Mouse (Mus musculus) hindbrain, embryonic 15.5 days (tissue): ENCODE data around the gene Grik5. TPM values are rescaled to one million over a fixed set of nuclear protein-coding genes. Genes with fewer than 3 reads are reported as not detected.

Experiments used
- ATAC-seq: fragments of 200-750 bp; cut with Nextera tagmentation; 2 replicates; pipeline ENCODE4 v1.8.0; 2017; ENCODE audit warnings: low read depth, moderate number of reproducible peaks, moderate TSS enrichment; ENCODE audit not compliant: low FRiP score
- H3K27ac ChIP-seq: fragments of 300-500 bp; sonication (generic); replicated peaks from 2 replicates; pipeline ENCODE4 v1.5.1; 2015; ENCODE audit warnings: mild to moderate bottlenecking, inconsistent platforms
- H3K27me3 ChIP-seq: fragments of 300-500 bp; sonication (generic); 2 replicates; pipeline ENCODE4 v1.6.1; 2015; ENCODE audit warnings: control low read depth, inconsistent platforms
- H3K36me3 ChIP-seq: fragments of 300-500 bp; sonication (generic); 2 replicates; pipeline ENCODE4 v1.6.1; 2015; ENCODE audit warnings: control low read depth, inconsistent platforms
- H3K4me1 ChIP-seq: fragments of 300-500 bp; sonication (generic); replicated peaks from 2 replicates; pipeline ENCODE4 v1.6.1; 2015; ENCODE audit warnings: control low read depth, inconsistent platforms
- H3K4me2 ChIP-seq: fragments of 300-500 bp; sonication (generic); 2 replicates; pipeline ENCODE4 v1.6.1; 2015; ENCODE audit warnings: moderate library complexity, mild to moderate bottlenecking, inconsistent platforms
- H3K4me3 ChIP-seq: fragments of 300-500 bp; sonication (generic); 2 replicates; pipeline ENCODE4 v1.5.1; 2015; ENCODE audit warnings: mild to moderate bottlenecking, inconsistent platforms
- H3K9ac ChIP-seq: fragments of 300-500 bp; sonication (generic); 2 replicates; pipeline ENCODE4 v1.6.1; 2015; ENCODE audit warnings: inconsistent platforms
- H3K9me3 ChIP-seq: fragments of 300-500 bp; sonication (generic); 2 replicates; pipeline ENCODE4 v1.6.1; 2016; ENCODE audit warnings: control low read depth, inconsistent platforms
- WGBS: fragments of 180-500 bp; shearing (Covaris S2); methylation state at CpG from one replicate; pipeline ENCODE4 v1.1.7; 2015; 5-methylcytosine and 5-hydroxymethylcytosine counted together
- polyA plus RNA-seq: library from polyadenylated mRNA; unstranded; fragments of >200 nt; fragmentation: Nextera tagmentation; extraction: Ambion mirVana; gene quantifications from 2 replicates; pipeline ENCODE4 v1.2.1, GENCODE M21; 2015

Grik5 gene
- polyA plus RNA-seq: 18.3 and 18.5 TPM in 2 replicates

DNA sequence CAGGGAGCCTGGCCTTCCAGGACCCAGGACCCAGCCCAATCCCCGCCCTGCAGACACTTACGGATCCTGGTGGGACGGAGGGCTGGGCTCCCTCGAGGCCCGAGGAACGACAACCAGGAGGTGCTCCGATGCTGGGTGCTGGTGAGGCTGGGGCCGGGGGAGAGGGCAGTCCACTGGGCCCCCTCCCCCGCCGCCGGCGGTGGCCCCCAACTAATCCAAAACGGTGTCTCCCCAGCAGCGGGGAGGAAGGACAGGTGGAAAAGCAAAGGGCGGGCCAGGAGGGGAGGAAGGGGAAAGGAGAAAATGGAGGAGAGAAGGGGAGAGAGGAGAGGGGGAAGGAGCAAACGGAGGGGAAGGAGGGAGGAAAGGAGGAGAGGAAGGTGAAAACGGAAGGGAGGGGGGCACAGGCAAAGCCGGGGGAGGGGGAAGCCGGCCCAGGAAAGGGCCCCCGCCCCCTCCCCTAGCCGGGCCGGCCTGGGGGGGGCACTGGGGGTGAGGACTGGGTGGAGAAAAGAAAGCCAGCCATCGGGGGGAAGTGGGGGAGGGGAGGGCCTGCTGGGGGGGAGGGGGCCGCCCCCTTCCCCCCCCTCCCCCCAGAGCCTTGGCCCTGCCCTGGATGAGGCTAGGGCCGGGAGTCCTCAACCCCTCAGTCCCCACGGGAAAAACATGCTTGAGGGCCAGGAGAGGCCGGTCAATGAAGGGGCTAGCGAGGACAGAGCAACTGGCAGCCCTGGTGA is at the start of gene Grik5, which contains the start of gene Zfp574:
TSS of gene Grik5 (minus strand) at position 368 of the 737 bp plus-strand sequence.
TSS of gene Zfp574 (plus strand) at position 589 of the 737 bp plus-strand sequence.
- Histone ChIP-seq H3K27me3 (no peaks in the 10 kb centered on the region), H3K36me3 (peaks cover 10% of the 10 kb centered on the region), H3K27ac (peak within 1 kb of the TSS; percentile 92), H3K9ac (peak within 1 kb of the TSS; percentile 92), H3K4me2 (peak within 1 kb of the TSS; percentile 87), H3K4me3 (peak within 1 kb of the TSS; percentile 87), H3K4me1 (peaks cover 54% of the 10 kb centered on the region), H3K9me3 (no peaks in the 10 kb centered on the region)
- no peak for ATAC-seq
- 1% methylated on average over 24 of the region's 28 CpGs for WGBS

DNA sequence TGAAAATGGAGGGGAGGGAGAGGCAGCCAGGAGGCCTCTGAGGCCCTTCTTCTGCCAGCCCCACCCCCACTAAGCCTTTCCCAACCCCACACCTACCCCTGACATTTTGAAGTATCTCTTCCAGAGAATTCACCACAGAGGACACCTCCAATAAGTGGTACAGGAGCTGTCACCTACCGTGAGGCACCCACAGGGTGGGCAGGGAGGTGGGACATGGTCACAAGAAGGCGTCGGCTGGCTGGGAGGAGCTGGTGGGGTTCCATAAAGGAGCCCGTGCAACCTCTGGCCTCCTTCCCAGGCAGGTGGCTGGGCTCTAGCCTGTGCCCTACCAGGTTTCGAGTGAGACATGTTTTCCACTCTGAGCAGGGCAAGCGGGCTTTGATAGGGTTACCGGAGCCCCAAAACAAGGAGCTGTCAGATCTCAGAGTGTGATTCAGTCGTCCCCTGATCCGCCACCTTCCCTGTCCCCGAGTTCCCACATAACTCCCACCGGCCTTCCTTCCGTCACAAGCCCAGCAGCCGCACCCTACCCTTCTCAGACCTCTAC is 49.2 kb upstream of the Grik5 start:
- H3K9ac ChIP-seq: no peak overlapping the region
- 78% methylated on average over 13 of the region's 13 CpGs for WGBS
- H3K9me3 ChIP-seq: no peaks in the 10 kb centered on the region
- no peak overlapping the region for H3K27ac ChIP-seq
- no peaks in the 10 kb centered on the region for H3K27me3 ChIP-seq
- H3K36me3 ChIP-seq: no peaks in the 10 kb centered on the region
- H3K4me1 ChIP-seq: no peaks in the 10 kb centered on the region
- no peak overlapping the region for H3K4me2 ChIP-seq
- ATAC-seq: no peak
- H3K4me3 ChIP-seq: no peak overlapping the region

DNA sequence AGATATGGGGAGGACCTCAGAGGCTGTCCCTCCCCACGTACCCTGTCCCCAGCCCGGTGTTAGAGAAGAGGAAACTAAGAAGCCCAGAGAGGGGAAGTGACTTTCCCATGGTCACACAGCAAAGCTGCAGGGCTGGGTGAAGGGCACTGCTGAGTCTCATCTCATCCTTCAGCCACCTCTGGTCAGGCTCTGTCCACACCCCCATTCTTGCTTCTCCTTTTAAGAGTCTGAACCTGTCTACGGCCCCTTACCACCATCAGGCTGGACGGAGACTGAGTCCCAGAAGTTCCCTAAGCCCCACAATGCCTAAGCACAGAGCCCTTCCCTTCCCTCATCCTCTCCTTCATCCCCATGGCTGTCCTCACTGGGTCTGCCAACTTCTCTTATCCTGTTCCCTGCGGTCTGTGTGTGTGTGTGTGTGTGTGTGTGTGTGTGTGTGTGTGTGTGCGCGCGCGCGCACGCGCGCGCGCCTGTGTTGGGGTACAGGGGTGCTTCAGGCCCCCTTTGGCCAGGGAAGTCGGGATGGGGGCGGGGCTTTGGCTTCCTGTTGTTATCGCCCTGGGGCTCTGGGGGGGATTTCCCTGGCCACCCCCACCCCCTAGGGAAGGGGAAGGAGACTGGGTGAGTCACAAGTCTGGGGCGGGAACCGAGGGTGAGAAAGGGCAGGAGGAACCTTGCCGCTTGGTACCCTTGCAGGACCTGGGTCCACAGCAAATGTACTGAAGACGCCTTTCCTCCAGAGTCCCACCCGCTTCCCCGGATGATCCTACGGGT is 48.1 kb upstream of the Grik5 start:
- H3K4me1 ChIP-seq: no peaks in the 10 kb centered on the region
- peaks cover 3% of the 10 kb centered on the region for H3K36me3 ChIP-seq
- no peaks in the 10 kb centered on the region for H3K9me3 ChIP-seq
- 78% methylated on average over 17 of the region's 25 CpGs for WGBS
- no peak overlapping the region for H3K4me2 ChIP-seq
- no peak overlapping the region for H3K9ac ChIP-seq
- H3K27me3 ChIP-seq: no peaks in the 10 kb centered on the region
- ATAC-seq: no peak
- H3K27ac ChIP-seq: no peak overlapping the region
- no peak overlapping the region for H3K4me3 ChIP-seq

DNA sequence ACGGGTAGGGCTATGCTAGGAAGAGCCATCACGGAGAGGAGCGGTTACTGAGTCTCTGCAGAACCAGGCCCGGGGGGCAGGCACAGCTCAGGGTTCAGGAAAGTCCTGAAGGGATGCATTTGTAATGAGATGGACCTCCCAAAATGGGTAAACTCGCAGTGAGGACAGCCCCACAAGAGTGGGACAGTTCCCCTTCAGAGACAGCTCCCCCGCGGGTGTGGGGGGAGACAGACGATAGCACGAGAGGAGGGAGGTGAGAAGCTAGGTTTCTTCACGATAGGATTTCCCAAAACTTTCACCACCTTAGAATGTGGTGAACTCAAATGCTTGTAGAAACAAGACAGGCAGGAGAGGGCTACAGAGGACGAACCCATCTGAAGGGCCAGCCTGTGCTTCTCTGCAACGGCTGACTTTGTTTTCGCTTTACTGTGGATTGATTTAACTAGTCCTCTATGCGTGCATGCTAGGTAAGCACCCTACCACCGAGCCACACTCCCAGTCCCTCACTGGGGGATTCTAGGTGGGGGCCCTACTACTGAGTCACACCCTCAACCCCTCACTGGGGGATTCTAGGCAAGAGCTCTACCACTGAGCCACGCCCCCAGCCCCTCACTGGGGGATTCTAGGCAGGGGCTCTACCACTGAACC is 40.9 kb upstream of the Grik5 start:
- Histone ChIP-seq H3K9me3 (no peaks in the 10 kb centered on the region), H3K27me3 (no peaks in the 10 kb centered on the region), H3K36me3 (peaks cover 7% of the 10 kb centered on the region), H3K27ac (no peak overlapping the region), H3K4me2 (no peak overlapping the region), H3K9ac (no peak overlapping the region), H3K4me1 (no peaks in the 10 kb centered on the region), H3K4me3 (no peak overlapping the region)
- ATAC-seq: no peak
- 90% methylated on average over 16 of the region's 16 CpGs for WGBS

DNA sequence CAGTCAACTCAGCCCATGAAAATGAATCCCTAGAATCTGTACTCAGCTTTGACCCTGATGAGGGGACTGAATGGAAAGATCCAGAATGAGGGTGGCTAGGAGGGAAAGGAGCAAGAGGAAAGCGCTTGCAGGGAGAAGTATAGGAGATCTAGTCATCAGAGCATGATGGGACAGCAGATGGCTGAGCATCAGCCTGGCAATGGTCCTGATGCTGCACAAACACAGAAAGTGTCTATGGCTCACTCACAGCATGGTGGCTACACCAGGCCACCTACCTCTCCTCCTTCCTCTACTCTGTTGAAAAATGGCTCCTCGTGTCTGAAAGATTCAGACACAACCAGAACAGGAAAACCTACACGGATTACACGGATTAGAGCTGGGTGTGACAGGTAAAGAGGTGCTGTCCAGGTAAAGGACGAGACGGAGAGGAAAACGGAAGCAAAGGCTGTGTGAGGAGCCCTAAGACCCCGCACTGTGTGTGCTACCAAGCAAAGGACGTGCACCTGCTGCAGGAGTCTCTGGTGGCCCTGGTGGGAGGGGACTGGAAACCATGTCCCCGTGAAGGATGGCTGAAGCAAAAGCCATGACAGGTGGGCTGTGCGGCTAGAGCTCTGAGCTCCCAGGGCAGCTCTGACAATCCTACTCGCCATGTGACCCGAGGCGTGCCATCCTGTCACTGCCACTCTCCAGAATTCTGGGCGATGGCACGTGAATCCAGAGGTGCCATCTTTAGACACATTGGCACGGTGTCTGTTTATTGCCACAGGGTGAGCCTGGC is 40.2 kb upstream of the Grik5 start:
- no peak overlapping the region for H3K4me2 ChIP-seq
- 80% methylated on average over 17 of the region's 17 CpGs for WGBS
- no peak overlapping the region for H3K27ac ChIP-seq
- H3K9ac ChIP-seq: no peak overlapping the region
- H3K4me3 ChIP-seq: no peak overlapping the region
- ATAC-seq: peak; percentile 48; the same call in 1 of the 2 replicates
- H3K4me1 ChIP-seq: no peaks in the 10 kb centered on the region
- H3K36me3 ChIP-seq: peaks cover 7% of the 10 kb centered on the region
- H3K9me3 ChIP-seq: no peaks in the 10 kb centered on the region
- H3K27me3 ChIP-seq: no peaks in the 10 kb centered on the region

DNA sequence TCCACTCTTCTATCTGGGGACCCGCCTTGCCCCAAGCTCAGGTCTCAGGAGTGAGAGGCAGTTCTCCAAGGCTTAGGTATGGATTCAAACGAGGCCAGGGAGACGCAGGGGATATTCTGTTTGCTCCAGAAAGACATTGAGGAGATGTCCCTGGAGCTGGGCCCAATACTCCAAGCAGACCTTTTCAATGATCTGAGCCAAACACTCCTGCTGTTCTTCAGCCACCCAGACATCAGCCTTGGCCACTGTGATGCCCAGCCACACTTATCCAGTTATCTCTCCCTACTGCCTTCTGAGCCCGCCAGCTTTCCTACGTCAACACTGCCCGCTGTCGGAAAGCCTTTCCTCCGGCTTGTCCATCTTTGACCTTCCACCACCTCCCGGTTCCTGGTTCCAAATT is 38.2 kb upstream of the Grik5 start:
- H3K27me3 ChIP-seq: no peaks in the 10 kb centered on the region
- H3K27ac ChIP-seq: no peak overlapping the region
- 91% methylated on average over 9 of the region's 9 CpGs for WGBS
- no peak overlapping the region for H3K4me2 ChIP-seq
- H3K36me3 ChIP-seq: peaks cover 5% of the 10 kb centered on the region
- no peaks in the 10 kb centered on the region for H3K9me3 ChIP-seq
- no peak overlapping the region for H3K9ac ChIP-seq
- H3K4me1 ChIP-seq: no peaks in the 10 kb centered on the region; the same call in 1 of the 2 replicates
- no peak overlapping the region for H3K4me3 ChIP-seq
- no peak for ATAC-seq

DNA sequence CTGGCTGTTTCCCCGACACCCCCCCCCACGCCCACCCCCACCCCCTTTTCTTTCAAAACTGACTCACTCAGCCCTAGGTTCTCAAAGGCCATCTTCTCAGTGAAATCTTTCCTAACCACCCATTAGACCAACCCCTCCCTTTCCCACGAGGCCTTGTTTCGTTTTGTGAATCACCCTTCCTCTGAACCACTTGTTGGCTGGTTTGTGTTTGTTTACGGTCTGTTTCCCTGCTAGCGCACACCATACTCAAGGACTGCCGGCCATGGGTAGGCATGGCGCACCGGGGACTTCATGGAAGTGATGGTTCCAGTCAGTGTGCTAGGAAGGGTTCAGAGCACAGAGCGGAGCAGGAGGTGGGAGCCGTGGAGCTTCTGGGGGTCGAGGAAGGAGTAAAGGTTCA is 37.2 kb upstream of the Grik5 start:
- no peaks in the 10 kb centered on the region for H3K27me3 ChIP-seq
- H3K9ac ChIP-seq: no peak overlapping the region
- ATAC-seq: no peak
- WGBS: 83% methylated on average over 12 of the region's 12 CpGs
- H3K4me3 ChIP-seq: no peak overlapping the region
- H3K4me2 ChIP-seq: no peak overlapping the region
- H3K4me1 ChIP-seq: no peaks in the 10 kb centered on the region; the same call in 1 of the 2 replicates
- no peak overlapping the region for H3K27ac ChIP-seq
- no peaks in the 10 kb centered on the region for H3K9me3 ChIP-seq
- no peaks in the 10 kb centered on the region for H3K36me3 ChIP-seq

DNA sequence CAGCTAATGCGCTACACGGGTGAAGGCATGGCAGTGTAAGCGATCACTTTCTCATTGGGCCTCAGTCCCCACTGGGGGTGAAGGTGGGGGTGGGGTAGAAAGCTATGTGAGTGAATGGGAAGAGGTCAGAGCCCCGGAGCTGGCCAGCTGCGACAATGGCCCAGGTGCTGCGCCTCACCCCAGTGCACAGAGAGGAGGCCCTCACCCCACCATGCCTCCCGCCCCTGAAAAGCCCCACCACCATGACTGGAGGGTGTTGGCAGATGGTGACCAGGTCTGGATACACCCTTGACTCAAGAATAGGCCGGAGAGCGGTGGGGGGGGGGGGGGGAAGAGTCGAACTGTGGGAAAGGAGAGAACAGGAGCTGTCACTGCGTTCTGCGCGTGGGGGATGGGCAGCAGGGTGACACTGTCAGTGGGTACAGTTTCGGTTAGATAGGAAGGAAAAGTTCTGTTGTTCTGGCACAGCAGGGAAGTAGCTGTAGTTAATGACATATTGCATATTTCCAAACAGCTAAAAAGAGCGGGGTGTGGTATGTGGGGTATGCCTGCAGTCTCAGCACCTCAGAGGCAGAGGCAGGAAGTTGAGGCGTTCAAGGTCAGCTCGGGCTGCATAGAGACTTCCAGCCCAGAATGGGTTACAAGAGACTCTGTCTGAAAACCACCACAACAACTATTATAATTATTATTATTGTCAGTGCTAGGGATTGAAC is 34.8 kb upstream of the Grik5 start:
- Histone ChIP-seq H3K4me1 (no peaks in the 10 kb centered on the region; the same call in 1 of the 2 replicates), H3K9ac (no peak overlapping the region), H3K4me3 (no peak overlapping the region), H3K27me3 (no peaks in the 10 kb centered on the region), H3K9me3 (no peaks in the 10 kb centered on the region), H3K27ac (no peak overlapping the region), H3K36me3 (no peaks in the 10 kb centered on the region), H3K4me2 (no peak overlapping the region)
- WGBS: 40% methylated on average over 17 of the region's 17 CpGs
- no peak for ATAC-seq

DNA sequence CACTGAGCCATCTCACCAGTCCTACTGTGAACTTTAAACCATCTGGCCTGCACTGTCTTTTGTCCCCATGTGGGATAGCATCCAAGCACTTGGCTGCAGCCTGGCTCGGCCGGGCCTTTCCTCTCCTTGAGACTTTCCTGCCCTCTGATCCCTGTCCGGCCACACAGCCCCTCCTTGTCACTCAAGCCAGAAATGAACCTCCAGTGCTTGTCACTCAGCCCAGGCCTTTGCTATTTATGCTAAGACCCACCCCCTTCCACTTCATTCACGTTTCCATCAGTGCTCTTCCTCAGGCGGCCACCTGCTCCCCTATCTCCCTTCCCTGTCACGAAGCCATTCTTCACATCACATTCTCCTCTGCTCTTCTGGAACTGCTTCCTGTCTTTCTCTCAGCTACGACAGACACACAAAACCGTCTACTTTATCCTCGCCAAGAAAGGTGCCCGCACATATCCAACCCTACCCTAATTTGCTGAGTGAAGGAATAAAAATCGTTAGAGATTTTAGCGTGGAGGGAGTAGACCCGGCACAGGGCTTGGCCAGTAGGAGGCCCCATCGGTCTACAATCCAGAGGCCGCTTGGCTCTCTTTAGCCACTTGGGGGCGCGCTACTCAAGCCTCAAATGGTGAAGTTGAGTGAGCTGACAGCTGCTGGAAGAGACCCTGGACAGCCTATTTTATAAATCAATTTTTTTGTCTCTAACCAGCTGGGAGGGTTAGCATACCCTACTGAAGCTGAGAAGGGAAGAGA is 33.4 kb upstream of the Grik5 start:
- peak; percentile 39; the same call in 1 of the 2 replicates for ATAC-seq
- Histone ChIP-seq H3K9ac (no peak overlapping the region), H3K9me3 (no peaks in the 10 kb centered on the region), H3K4me3 (no peak overlapping the region), H3K36me3 (no peaks in the 10 kb centered on the region), H3K4me1 (no peaks in the 10 kb centered on the region; the same call in 1 of the 2 replicates), H3K27me3 (no peaks in the 10 kb centered on the region), H3K4me2 (no peak overlapping the region), H3K27ac (peak overlapping the region; percentile 32; the same call in 1 of the 2 replicates)
- WGBS: 13% methylated on average over 17 of the region's 17 CpGs

DNA sequence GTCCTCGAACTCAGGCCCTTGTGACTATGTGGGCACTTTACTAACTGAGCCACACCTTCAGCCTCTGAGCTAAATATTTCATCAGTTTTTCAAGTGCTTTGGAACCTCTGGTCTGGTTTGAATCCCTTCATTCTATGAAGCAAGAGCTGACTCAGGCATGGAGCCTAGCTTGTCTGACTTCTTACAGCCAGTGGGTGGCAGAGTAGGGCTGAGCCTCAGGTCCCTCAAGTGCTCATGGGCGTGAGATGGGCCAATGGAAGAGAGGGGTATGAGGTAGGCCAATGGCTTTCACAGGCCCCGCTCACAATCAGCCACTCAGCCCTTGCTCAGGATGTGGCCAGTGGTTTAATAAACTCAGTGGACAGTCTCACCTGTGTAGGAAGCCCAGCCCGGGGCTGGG is 27.4 kb upstream of the Grik5 start:
- ATAC-seq: peak; percentile 55; the same call in 1 of the 2 replicates
- Histone ChIP-seq H3K4me2 (no peak overlapping the region), H3K4me1 (no peaks in the 10 kb centered on the region), H3K36me3 (0 out of 2 replicates have a peak, but pooled peaks cover 8% of the 10 kb centered on the region), H3K27me3 (no peaks in the 10 kb centered on the region), H3K4me3 (no peak overlapping the region), H3K27ac (no peak overlapping the region), H3K9me3 (no peaks in the 10 kb centered on the region), H3K9ac (no peak overlapping the region)
- WGBS: 44% methylated on average over 4 of the region's 4 CpGs
